Mouse (Mus musculus) testis, adult 2 months (tissue): ENCODE data around the gene Abca5.

ENCODE experiments used
- CTCF ChIP-seq: fragments of 200-500 bp; IDR thresholded peaks from 2 replicates; pipeline ENCODE4 v1.5.1; 2012; ENCODE audit warnings: low read depth, mild to moderate bottlenecking, inconsistent platforms, low read length, moderate library complexity; ENCODE audit not compliant: control insufficient read depth, insufficient read depth, insufficient replicate concordance
- POLR2A ChIP-seq: fragments of 200-500 bp; IDR thresholded peaks from 2 replicates; pipeline ENCODE4 v1.6.1; 2012; ENCODE audit warnings: low read depth, mild to moderate bottlenecking, inconsistent platforms, low read length, moderate library complexity; ENCODE audit not compliant: control insufficient read depth

DNA sequence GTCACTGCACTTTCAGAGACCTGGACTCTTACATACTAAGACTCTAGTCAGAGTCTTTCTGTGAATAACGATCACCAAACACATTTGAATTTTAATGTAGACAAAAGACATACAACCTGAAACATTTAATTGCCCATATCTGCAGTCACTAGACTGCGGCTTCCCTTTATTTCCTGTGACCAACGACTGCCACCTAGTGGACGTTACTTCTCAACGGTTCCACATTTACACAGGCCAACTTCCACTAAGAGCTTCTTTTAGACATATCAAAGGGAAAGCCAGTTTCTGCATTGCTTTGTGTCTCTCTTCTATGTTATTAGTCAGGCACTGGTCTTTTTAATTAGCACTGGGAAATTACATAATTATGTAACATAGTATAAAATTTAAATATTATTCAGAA lies 65.8 kb downstream of the Abca5 start:
- TF ChIP-seq CTCF (no peak), POLR2A (no peak)
